Mouse (Mus musculus) right cerebral cortex, postnatal 10 days (tissue): ENCODE data around the gene C1d.
A peak's percentile ranks its signal among the peaks of the same experiment; 100 is the strongest.
"Not testable (repeated sequence)": the region's sequence is repeated elsewhere in the genome, so short reads cannot be mapped to it uniquely, and the experiment has no call there.

Source experiments
- DNase-seq, 2 experiments: peaks; one replicate each; pipeline ENCODE4 v3.0.0; 2021; ENCODE audit warnings: low spot score in 2 of 2

C1d gene

GRCm38 (mm10) chr11:17257443-17257842 lies at the start of gene C1d:
Gene C1d (plus strand): TSS chr11:17257579.
- peak; percentile 98 to 99 for DNase-seq

GRCm38 (mm10) chr11:17211258-17212140 lies 45.9 kb upstream of the C1d start, which contains the start of gene Pno1:
Gene Pno1 (minus strand): TSS chr11:17211568.
- peak; percentile 98 to 99 for DNase-seq

- no peak for DNase-seq
These were observed 45.3 kb upstream of the C1d start for GRCm38 (mm10) chr11:17212141-17212495.

GRCm38 (mm10) chr11:17212903-17213509 lies 44.4 kb upstream of the C1d start:
- no peak for DNase-seq

- DNase-seq: no peak
These were observed 41.9 kb upstream of the C1d start for GRCm38 (mm10) chr11:17215475-17215874.

GRCm38 (mm10) chr11:17221126-17221525 lies 36.3 kb upstream of the C1d start:
- no peak for DNase-seq

GRCm38 (mm10) chr11:17232792-17233191 lies 24.6 kb upstream of the C1d start:
- DNase-seq: no peak

GRCm38 (mm10) chr11:17236449-17237037 lies 20.8 kb upstream of the C1d start:
- DNase-seq: no peak

GRCm38 (mm10) chr11:17238598-17238997 lies 18.8 kb upstream of the C1d start:
- DNase-seq: not testable (repeated sequence)

GRCm38 (mm10) chr11:17248715-17249114 lies 8.7 kb upstream of the C1d start:
- no peak for DNase-seq

- peak in 1 of 2 experiments; percentile 25 for DNase-seq
These were observed 490 bp upstream of the C1d start for GRCm38 (mm10) chr11:17256813-17257365.

- peak; percentile 31 to 36 for DNase-seq
These were observed 482 bp downstream of the C1d start for GRCm38 (mm10) chr11:17257861-17258260.

GRCm38 (mm10) chr11:17267176-17267575 lies 9.8 kb downstream of the C1d start:
- DNase-seq: no peak

GRCm38 (mm10) chr11:17268801-17269200 lies 11.4 kb downstream of the C1d start:
- DNase-seq: no peak

GRCm38 (mm10) chr11:17279959-17280358 lies 22.6 kb downstream of the C1d start:
- DNase-seq: peak; percentile 50 to 73

GRCm38 (mm10) chr11:17284055-17284454 lies 26.7 kb downstream of the C1d start:
- DNase-seq: no peak

- DNase-seq: no peak
These were observed 31.5 kb downstream of the C1d start for GRCm38 (mm10) chr11:17288884-17289283.

GRCm38 (mm10) chr11:17306007-17306891 lies 48.9 kb downstream of the C1d start:
- peak; percentile 84 to 86 for DNase-seq

- no peak for DNase-seq
These were observed 50.1 kb downstream of the C1d start for GRCm38 (mm10) chr11:17307457-17307856.
